Mouse (Mus musculus) embryonic fibroblast, embryonic 13.5 days (primary cell): ENCODE measurements around the gene Ppargc1a.

ENCODE experiments used
- CTCF ChIP-seq: IDR thresholded peaks from 2 replicates; pipeline ENCODE4 v1.5.1; 2011; ENCODE audit warnings: mild to moderate bottlenecking, control low read depth, low read length, moderate library complexity, borderline replicate concordance; ENCODE audit not compliant: insufficient read depth
- POLR2A ChIP-seq: IDR thresholded peaks from 2 replicates; pipeline ENCODE4 v1.6.1; 2011; ENCODE audit warnings: low read depth, mild to moderate bottlenecking, control low read depth, low read length, moderate library complexity

DNA sequence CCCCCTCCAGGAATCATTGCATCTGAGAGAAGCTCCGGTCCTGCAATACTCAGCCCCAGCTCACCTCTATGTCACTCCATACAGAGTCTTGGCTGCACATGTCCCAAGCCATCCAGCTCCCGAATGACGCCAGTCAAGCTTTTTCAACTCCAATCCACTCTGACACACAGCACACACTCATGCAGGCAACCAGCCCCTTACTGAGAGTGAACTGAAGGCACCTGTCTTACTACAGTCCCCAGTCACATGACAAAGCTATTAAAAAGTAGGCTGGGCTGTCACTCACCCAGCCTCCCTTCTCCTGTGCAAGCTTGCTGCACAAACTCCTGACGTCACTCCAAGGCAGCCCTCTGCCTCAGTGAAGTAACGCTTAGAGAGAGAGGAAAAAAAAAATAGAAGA, 13.9 kb downstream of the Ppargc1a start:
- no peak for TF ChIP-seq POLR2A
- TF ChIP-seq CTCF = no peak
